Mouse (Mus musculus) MEL (cell line): ENCODE results near the gene Smug1. TPM values are rescaled to one million over a fixed set of nuclear protein-coding genes. Genes with fewer than 3 reads are reported as not detected.
A peak's percentile ranks its signal among the peaks of the same experiment; 100 is the strongest.

Experiments used
- DNase-seq: peaks from one replicate; pipeline ENCODE4 v3.0.0; 2011; ENCODE audit warnings: low read depth, low spot score
- H3K27ac ChIP-seq: 2 replicates; pipeline ENCODE4 v1.5.1; 2012; ENCODE audit warnings: low read depth, mild to moderate bottlenecking, control low read depth, low read length, moderate library complexity; ENCODE audit not compliant: control insufficient read depth
- H3K27me3 ChIP-seq, 2 experiments: fragments of 150-350 bp in 1 of 2; sonication (generic) in 1 of 2; 2 replicates each; pipeline ENCODE4 v1.6.1; 2012; ENCODE audit warnings: low read length in 2 of 2, mild to moderate bottlenecking in 2 of 2, improper control_type of control experiment in 1 of 2, moderate library complexity in 1 of 2; ENCODE audit not compliant: insufficient read depth in 2 of 2, control insufficient read depth in 1 of 2
- H3K36me3 ChIP-seq, 2 experiments: 2 replicates each; pipeline ENCODE4 v1.6.1; 2012 to 2014; ENCODE audit warnings: low read length in 2 of 2, improper control_type of control experiment in 1 of 2, inconsistent platforms in 1 of 2, mild to moderate bottlenecking in 1 of 2; ENCODE audit not compliant: insufficient read depth in 2 of 2, control insufficient read depth in 1 of 2
- H3K4me1 ChIP-seq, 2 experiments: fragments of 150-350 bp in 1 of 2; sonication (generic) in 1 of 2; 2 replicates each; pipeline ENCODE4 v1.6.1; 2012; ENCODE audit warnings: low read length in 2 of 2, improper control_type of control experiment in 1 of 2, mild to moderate bottlenecking in 1 of 2; ENCODE audit not compliant: insufficient read depth in 2 of 2, control insufficient read depth in 1 of 2
- H3K4me3 ChIP-seq, 2 experiments: fragments of 150-350 bp in 1 of 2; sonication (generic) in 1 of 2; 2 replicates each; pipeline ENCODE4 v1.5.1; 2012; ENCODE audit warnings: low read depth in 2 of 2, low read length in 2 of 2, mild to moderate bottlenecking in 2 of 2, moderate library complexity in 2 of 2, control low read depth in 1 of 2, improper control_type of control experiment in 1 of 2; ENCODE audit not compliant: control insufficient read depth in 1 of 2, insufficient read depth in 1 of 2
- H3K79me2 ChIP-seq: 2 replicates; pipeline ENCODE4 v1.6.1; 2012; ENCODE audit warnings: mild to moderate bottlenecking, low read length, moderate library complexity; ENCODE audit not compliant: control insufficient read depth, poor library complexity, insufficient read depth
- H3K9ac ChIP-seq: 2 replicates; pipeline ENCODE4 v1.6.1; 2012; ENCODE audit warnings: low read depth, mild to moderate bottlenecking, control low read depth, low read length, moderate library complexity; ENCODE audit not compliant: control insufficient read depth, poor library complexity, severe bottlenecking
- H3K9me3 ChIP-seq: fragments of 150-350 bp; sonication (generic); replicated peaks from 2 replicates; pipeline ENCODE4 v1.6.1; 2012; ENCODE audit warnings: mild to moderate bottlenecking, low read length, improper control_type of control experiment, moderate library complexity; ENCODE audit not compliant: insufficient read depth
- BHLHE40 ChIP-seq: IDR thresholded peaks from 2 replicates; pipeline ENCODE4 v1.6.1; 2012; ENCODE audit warnings: low read depth, mild to moderate bottlenecking, inconsistent platforms, low read length, improper control_type of control experiment, borderline replicate concordance
- CTCF ChIP-seq, 3 experiments: IDR thresholded peaks in 2 of 3; conservative IDR thresholded peaks in 1 of 3; 2 replicates each; pipeline ENCODE4 v1.5.1; 2011 to 2012; ENCODE audit warnings: low read length in 3 of 3, low read depth in 2 of 3, mild to moderate bottlenecking in 2 of 3, improper control_type of control experiment in 1 of 3, inconsistent platforms in 1 of 3, mixed read lengths in 1 of 3, moderate library complexity in 1 of 3; ENCODE audit not compliant: control insufficient read depth in 1 of 3, insufficient read depth in 1 of 3, poor library complexity in 1 of 3, severe bottlenecking in 1 of 3
- GABPA ChIP-seq: IDR thresholded peaks from 2 replicates; pipeline ENCODE4 v1.6.1; 2012; ENCODE audit warnings: low read depth, mild to moderate bottlenecking, inconsistent platforms, low read length, improper control_type of control experiment, moderate library complexity
- GATA1 ChIP-seq: IDR thresholded peaks from 2 replicates; pipeline ENCODE4 v1.6.1; 2011; ENCODE audit warnings: low read depth, low read length, improper control_type of control experiment
- MAX ChIP-seq: IDR thresholded peaks from 2 replicates; pipeline ENCODE4 v1.6.1; 2011; ENCODE audit warnings: low read length, improper control_type of control experiment
- MEF2A ChIP-seq: IDR thresholded peaks from 2 replicates; pipeline ENCODE4 v1.6.1; 2014; ENCODE audit warnings: low read depth, mild to moderate bottlenecking, inconsistent platforms, low read length, improper control_type of control experiment; ENCODE audit not compliant: poor library complexity, insufficient replicate concordance, severe bottlenecking; ENCODE audit errors: extremely low read depth
- SMC3 ChIP-seq: IDR thresholded peaks from 2 replicates; pipeline ENCODE4 v1.6.1; 2011; ENCODE audit warnings: low read depth, low read length, improper control_type of control experiment
- UBTF ChIP-seq: IDR thresholded peaks from 2 replicates; pipeline ENCODE4 v1.6.1; 2012; ENCODE audit warnings: low read depth, mild to moderate bottlenecking, inconsistent platforms, low read length, improper control_type of control experiment, moderate library complexity, borderline replicate concordance; ENCODE audit not compliant: insufficient read depth
- ZKSCAN1 ChIP-seq: IDR thresholded peaks from 2 replicates; pipeline ENCODE4 v1.6.1; 2012; ENCODE audit warnings: low read depth, mild to moderate bottlenecking, inconsistent platforms, low read length, improper control_type of control experiment, moderate library complexity
- ZMIZ1 ChIP-seq: IDR thresholded peaks from 2 replicates; pipeline ENCODE4 v1.6.1; 2012; ENCODE audit warnings: low read depth, mild to moderate bottlenecking, inconsistent platforms, low read length, improper control_type of control experiment, moderate library complexity
- polyA plus RNA-seq, 2 experiments: library from polyadenylated mRNA; stranded (reverse) in 1 of 2; unstranded in 1 of 2; fragments of >175 nt in 1 of 2; fragments of >200 nt in 1 of 2; gene quantifications; 2 replicates each; pipeline versions ENCODE4 v1.2.1 to v1.2.4; 2012; ENCODE audit warnings: low replicate concordance in 2 of 2, low read depth in 1 of 2; ENCODE audit not compliant: insufficient read length in 2 of 2, insufficient read depth in 1 of 2, missing spikeins in 1 of 2
- total RNA-seq: library from RNA; depleted of rRNA; stranded (reverse); fragments of 300-350 nt; gene quantifications from 2 replicates; pipeline ENCODE4 v1.2.3, GENCODE M21; 2012

The Smug1 gene
- total and polyA plus RNA-seq, 3 experiments = 4.6 to 5.2 TPM; not detected in 1

DNA sequence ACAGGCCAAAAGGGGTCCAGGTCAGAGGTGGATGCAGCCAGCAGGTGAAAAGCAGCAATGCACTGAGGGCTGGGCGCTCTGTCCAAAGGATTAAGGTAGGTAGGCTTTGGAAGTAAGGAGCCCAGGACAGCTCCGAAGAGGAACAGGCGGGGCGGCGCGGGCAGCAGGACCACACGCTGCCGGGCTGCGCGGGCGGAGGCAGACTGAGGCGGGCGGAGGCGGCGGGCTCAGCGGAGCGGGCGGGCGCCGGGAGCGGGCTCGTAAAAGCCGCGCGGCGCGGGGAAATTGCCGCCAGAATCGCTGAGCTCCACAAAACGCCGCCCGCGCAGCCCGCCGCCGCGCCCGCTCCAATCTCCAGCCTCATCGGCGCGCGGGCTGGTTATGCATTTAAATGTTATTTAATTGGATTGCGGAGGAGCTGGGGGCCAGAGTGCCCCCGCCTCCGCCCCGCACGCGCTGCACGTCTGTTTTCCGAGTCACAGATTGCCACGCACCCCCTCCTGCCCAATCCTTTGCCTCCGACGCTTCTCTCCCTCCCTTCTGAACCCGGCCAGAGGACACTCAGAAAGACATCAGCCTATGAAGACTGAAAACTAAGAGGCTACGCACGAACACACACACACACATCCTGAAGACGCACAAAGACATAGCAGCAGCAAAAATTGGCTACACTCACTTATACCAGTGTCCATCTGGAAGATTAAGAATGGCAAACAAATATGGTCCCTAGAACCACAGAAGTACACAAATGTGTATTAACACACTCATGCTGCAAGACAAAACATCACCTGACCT, 20.1 kb downstream of the Smug1 start:
- DNase-seq = no peak
- TF ChIP-seq SMC3 = no peak
- no peak for TF ChIP-seq ZMIZ1
- TF ChIP-seq UBTF = peak; percentile 37; the same call in 1 of the 2 replicates
- TF ChIP-seq, all 39 proteins: peak for 1
- peaks cover 4 to 10% of the 10 kb centered on the region in 2 experiments; a peak in 3 of 4 replicates for H3K27me3 ChIP-seq
- H3K4me1 ChIP-seq = no peaks in the 10 kb centered on the region
- H3K36me3 ChIP-seq = 0 out of 4 replicates have a peak, but pooled peaks cover 0 to under 1% of the 10 kb centered on the region in 2 experiments
- H3K9ac ChIP-seq = peak overlapping the region; percentile 36
- peak overlapping the region in 1 of 2 experiments; percentile 35; a peak in 2 of 4 replicates for H3K4me3 ChIP-seq
- no peaks in the 10 kb centered on the region for H3K79me2 ChIP-seq
- H3K9me3 ChIP-seq = no peaks in the 10 kb centered on the region
- no peak overlapping the region for H3K27ac ChIP-seq

DNA sequence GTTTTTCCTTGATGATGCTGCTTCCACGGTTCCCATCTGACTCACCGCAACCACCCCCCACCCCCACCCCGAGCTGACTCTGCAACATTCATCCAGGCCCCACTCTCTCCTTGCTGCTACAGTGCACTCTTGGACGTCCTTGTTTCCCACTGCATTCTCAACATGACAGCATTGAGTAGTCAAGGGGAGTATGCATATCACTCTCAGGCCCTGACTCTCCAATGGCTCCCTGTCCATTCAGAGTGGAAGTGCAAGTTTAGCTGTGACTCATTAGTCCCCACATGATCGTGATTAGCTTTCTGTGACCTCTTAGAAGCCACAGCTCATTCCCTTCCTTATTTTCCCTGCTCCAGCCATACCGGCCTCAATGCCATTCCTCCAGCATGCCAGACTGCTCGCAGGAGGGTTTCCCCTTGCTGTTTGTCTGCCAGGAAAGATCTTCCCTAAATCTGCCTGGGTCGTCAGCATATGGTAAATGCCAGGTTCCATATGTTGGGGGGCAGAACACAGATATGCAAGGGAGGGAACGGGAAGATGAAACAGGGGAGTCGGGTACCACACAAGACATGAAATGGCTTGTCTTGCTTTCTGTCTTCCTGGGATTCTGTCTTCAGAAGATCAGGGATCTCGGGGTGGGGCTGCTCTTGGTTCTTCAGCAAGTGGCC, 21.1 kb downstream of the Smug1 start:
- H3K4me1 ChIP-seq = no peaks in the 10 kb centered on the region
- no peaks in the 10 kb centered on the region for H3K79me2 ChIP-seq
- H3K27ac ChIP-seq = no peak overlapping the region
- no peak for DNase-seq
- peaks cover 4 to 11% of the 10 kb centered on the region in 2 experiments for H3K27me3 ChIP-seq
- no peaks in the 10 kb centered on the region for H3K36me3 ChIP-seq
- H3K4me3 ChIP-seq = no peak overlapping the region
- no peaks in the 10 kb centered on the region for H3K9me3 ChIP-seq
- TF ChIP-seq SMC3 = no peak
- no peak for TF ChIP-seq GATA1
- no peak for TF ChIP-seq MEF2A
- TF ChIP-seq UBTF = no peak
- no peak for TF ChIP-seq ZKSCAN1
- TF ChIP-seq GABPA = no peak
- TF ChIP-seq MAX = no peak
- no peak overlapping the region for H3K9ac ChIP-seq

DNA sequence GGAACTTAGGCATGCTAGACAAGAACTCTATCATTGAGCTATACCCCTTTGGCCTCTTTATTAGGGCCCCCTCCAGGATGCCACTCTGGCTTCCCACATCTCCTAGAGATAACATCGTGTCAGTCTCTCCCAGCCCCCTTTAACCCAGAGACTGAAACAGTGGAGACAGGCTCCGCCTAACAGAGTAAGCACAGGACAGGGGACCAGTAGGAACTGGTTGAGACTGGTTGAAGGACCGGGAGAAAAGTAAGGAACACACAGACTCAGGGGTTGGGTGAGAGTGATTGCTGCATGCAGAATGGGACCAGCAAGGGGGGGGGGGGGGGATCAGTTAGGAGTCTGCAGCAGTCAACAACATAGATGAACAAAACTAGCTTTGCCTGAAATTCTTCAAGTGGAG, 22.7 kb downstream of the Smug1 start:
- Histone ChIP-seq H3K4me3 (no peak overlapping the region), H3K79me2 (no peaks in the 10 kb centered on the region), H3K4me1 (no peaks in the 10 kb centered on the region), H3K27ac (no peak overlapping the region), H3K9ac (no peak overlapping the region), H3K27me3 (peaks cover 9 to 21% of the 10 kb centered on the region in 2 experiments), H3K9me3 (no peaks in the 10 kb centered on the region), H3K36me3 (no peaks in the 10 kb centered on the region)
- DNase-seq = no peak
- no peak for TF ChIP-seq BHLHE40
- TF ChIP-seq CTCF (IDR thresholded peaks at IDR 0.05 in 2 of 3, conservative IDR thresholded peaks at IDR 0.05 in 1 of 3; ENCODE audit: control insufficient read depth in 1 of 3, insufficient read depth in 1 of 3, low read depth in 2 of 3, low read length in 3 of 3, poor library complexity in 1 of 3, severe bottlenecking in 1 of 3) = no peak
